Mouse (Mus musculus) intestine, embryonic 14.5 days (tissue): ENCODE data around the gene Rilpl1. TPM values are rescaled to one million over a fixed set of nuclear protein-coding genes. Genes with fewer than 3 reads are reported as not detected.

Experiments used
- ATAC-seq: fragments of 200-750 bp; cut with Nextera tagmentation; replicated peaks from 2 replicates; pipeline ENCODE4 v1.8.0; 2017; ENCODE audit warnings: low read depth, moderate number of reproducible peaks, moderate TSS enrichment, moderate library complexity; ENCODE audit not compliant: low FRiP score, low TSS enrichment
- DNase-seq: peaks from one replicate; pipeline ENCODE4 v3.0.0-alpha.2; 2018; ENCODE audit warnings: low spot score
- H3K27ac ChIP-seq: fragments of 300-500 bp; sonication (generic); 2 replicates; pipeline ENCODE4 v1.5.1; 2014; ENCODE audit warnings: low read depth, mild to moderate bottlenecking, control low read depth
- H3K27me3 ChIP-seq: fragments of 300-500 bp; sonication (generic); replicated peaks from 2 replicates; pipeline ENCODE4 v1.6.1; 2014; ENCODE audit warnings: low read length, control low read depth; ENCODE audit not compliant: control insufficient read depth, insufficient read depth
- H3K36me3 ChIP-seq: fragments of 300-500 bp; sonication (generic); 2 replicates; pipeline ENCODE4 v1.6.1; 2014; ENCODE audit warnings: low read length, control low read depth; ENCODE audit not compliant: control insufficient read depth, insufficient read depth
- H3K4me1 ChIP-seq: fragments of 300-500 bp; sonication (generic); replicated peaks from 2 replicates; pipeline ENCODE4 v1.6.1; 2014; ENCODE audit warnings: low read length, control low read depth, mixed read lengths; ENCODE audit not compliant: control insufficient read depth, insufficient read depth
- H3K4me2 ChIP-seq: fragments of 300-500 bp; sonication (generic); 2 replicates; pipeline ENCODE4 v1.6.1; 2014; ENCODE audit warnings: low read length
- H3K4me3 ChIP-seq: fragments of 300-500 bp; sonication (generic); 2 replicates; pipeline ENCODE4 v1.5.1; 2014; ENCODE audit warnings: low read depth, low read length, control low read depth, mixed read lengths
- H3K9ac ChIP-seq: fragments of 300-500 bp; sonication (generic); 2 replicates; pipeline ENCODE4 v1.6.1; 2014; ENCODE audit warnings: mild to moderate bottlenecking, low read length
- H3K9me3 ChIP-seq: fragments of 300-500 bp; sonication (generic); 2 replicates; pipeline ENCODE4 v1.6.1; 2016; ENCODE audit warnings: low read length, control low read depth; ENCODE audit not compliant: control insufficient read depth
- whole genome bisulfite sequencing: fragments of 180-500 bp; shearing (Covaris S2); extraction: QIAGEN DNeasy Blood & Tissue Kit; methylation state at CpG from one replicate; pipeline ENCODE4 v1.1.7; 2014; 5-methylcytosine and 5-hydroxymethylcytosine counted together
- polyA plus RNA-seq: library from polyadenylated mRNA; unstranded; fragments of >200 nt; fragmentation: Nextera tagmentation; extraction: Ambion mirVana; gene quantifications from 2 replicates; pipeline ENCODE4 v1.2.1, GENCODE M21; 2014

Gene Rilpl1
- polyA plus RNA-seq, 1 experiment from 2014 or later: 14.9 TPM

DNA sequence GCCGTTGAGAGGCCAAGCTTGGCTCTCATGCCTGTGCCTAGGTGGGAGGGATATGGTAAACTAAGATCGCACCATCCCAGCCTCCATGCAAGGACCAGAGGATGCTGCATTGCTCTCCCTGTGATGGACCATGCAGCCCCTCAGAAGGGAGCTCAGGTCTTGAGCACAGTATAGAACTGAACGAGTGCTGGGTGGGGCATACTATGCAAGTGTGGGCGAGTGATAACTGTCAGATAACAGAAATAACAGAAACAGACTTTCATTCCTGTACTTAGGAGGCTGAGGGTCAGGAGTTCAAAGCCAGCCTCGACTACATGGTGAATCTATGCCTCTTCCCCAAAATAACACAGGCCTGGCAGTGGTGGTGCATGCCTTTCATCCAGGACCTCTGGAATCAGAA, 3.8 kb upstream of the Rilpl1 start:
- H3K27me3 ChIP-seq: no peaks in the 10 kb centered on the region
- H3K36me3 ChIP-seq: no peaks in the 10 kb centered on the region
- DNase-seq (no peak), ATAC-seq (no peak)
- no peak overlapping the region for H3K4me2 ChIP-seq
- H3K4me1 ChIP-seq: peaks cover 20% of the 10 kb centered on the region
- no peak overlapping the region for H3K4me3 ChIP-seq
- WGBS: 66% methylated on average over 5 of the region's 5 CpGs
- H3K9ac ChIP-seq: no peak overlapping the region
- H3K9me3 ChIP-seq: no peaks in the 10 kb centered on the region
- no peak overlapping the region for H3K27ac ChIP-seq

DNA sequence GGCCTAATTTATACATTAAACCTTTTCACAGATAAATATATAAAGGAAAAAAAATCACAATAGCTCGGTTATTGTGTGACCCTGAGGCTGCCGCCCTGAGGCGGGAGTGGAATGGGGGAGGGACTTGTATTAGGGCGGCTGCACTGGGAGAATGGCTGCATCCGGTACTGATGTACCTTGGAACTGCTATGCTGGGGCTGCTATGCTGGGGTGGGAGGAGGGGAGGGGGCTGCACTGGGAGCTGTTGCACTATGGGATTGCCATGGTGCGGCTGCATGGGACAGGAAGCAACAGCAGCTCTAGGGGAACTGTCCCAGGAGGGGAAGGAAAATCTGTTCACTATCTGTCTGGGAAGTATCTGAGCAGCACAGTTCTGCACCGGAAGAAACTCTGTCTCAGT, 1.3 kb upstream of the Rilpl1 start:
- no peak for ATAC-seq
- 17% methylated on average over 7 of the region's 7 CpGs for WGBS
- DNase-seq: no peak
- Histone ChIP-seq H3K27me3 (no peaks in the 10 kb centered on the region), H3K4me3 (no peak overlapping the region), H3K36me3 (no peaks in the 10 kb centered on the region), H3K4me1 (peaks cover 40% of the 10 kb centered on the region), H3K9me3 (no peaks in the 10 kb centered on the region), H3K9ac (no peak overlapping the region), H3K27ac (peak overlapping the region; percentile 77), H3K4me2 (peak overlapping the region; percentile 83; the same call in 1 of the 2 replicates)

DNA sequence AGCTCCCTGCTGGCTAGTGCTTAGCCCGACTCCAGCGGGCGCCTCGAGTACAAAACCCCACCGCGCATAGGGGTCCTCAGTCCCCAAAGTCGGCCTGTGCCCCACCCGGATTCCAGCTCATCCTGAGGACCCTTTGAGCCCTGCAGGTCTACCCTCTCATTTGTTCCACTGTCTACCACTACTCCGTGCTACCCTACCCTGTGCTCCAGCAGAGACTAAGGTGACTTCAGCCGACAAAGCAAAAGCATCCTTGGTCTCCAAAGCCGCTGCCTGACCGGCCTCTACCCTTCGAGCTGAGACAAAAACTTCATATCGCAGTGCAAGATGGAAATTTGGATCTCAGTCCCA, 366 bp upstream of the Rilpl1 start:
- 15% methylated on average over 14 of the region's 14 CpGs for WGBS
- peaks cover 37% of the 10 kb centered on the region for H3K4me1 ChIP-seq
- peak overlapping the region; percentile 77 for H3K27ac ChIP-seq
- no peak for DNase-seq
- H3K9me3 ChIP-seq: no peaks in the 10 kb centered on the region
- H3K9ac ChIP-seq: peak overlapping the region; percentile 69
- H3K36me3 ChIP-seq: no peaks in the 10 kb centered on the region
- H3K4me2 ChIP-seq: peak overlapping the region; percentile 83
- no peaks in the 10 kb centered on the region for H3K27me3 ChIP-seq
- ATAC-seq: no peak
- H3K4me3 ChIP-seq: peak overlapping the region; percentile 79

DNA sequence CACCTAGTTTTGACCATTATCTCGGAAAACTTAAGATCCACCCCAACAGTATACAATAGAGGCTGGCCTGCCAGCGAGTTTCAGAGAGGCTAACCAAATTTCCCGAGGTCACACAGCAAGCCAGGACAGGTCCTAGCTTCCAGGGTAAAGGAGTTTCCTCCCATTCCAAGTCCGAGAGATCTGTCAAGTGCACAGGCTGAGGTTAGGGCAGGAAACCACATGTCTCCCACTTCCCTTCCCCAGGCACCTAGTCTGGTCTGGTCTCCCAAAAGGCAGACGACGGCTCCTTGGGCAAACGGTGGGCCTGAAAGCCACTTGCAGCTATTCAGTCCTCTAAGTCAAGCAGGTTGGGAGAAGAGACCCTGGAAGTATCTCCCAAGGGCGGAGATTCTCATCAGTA, 1.5 kb downstream of the Rilpl1 start:
- DNase-seq (no peak), ATAC-seq (no peak)
- H3K36me3 ChIP-seq: 0 out of 2 replicates have a peak, but pooled peaks cover 5% of the 10 kb centered on the region
- no peaks in the 10 kb centered on the region for H3K9me3 ChIP-seq
- H3K27ac ChIP-seq: peak overlapping the region; percentile 54; the same call in 1 of the 2 replicates
- H3K9ac ChIP-seq: no peak overlapping the region
- peaks cover 35% of the 10 kb centered on the region for H3K4me1 ChIP-seq
- 42% methylated on average over 8 of the region's 8 CpGs for WGBS
- H3K4me3 ChIP-seq: peak overlapping the region; percentile 79
- no peaks in the 10 kb centered on the region for H3K27me3 ChIP-seq
- H3K4me2 ChIP-seq: peak overlapping the region; percentile 83

DNA sequence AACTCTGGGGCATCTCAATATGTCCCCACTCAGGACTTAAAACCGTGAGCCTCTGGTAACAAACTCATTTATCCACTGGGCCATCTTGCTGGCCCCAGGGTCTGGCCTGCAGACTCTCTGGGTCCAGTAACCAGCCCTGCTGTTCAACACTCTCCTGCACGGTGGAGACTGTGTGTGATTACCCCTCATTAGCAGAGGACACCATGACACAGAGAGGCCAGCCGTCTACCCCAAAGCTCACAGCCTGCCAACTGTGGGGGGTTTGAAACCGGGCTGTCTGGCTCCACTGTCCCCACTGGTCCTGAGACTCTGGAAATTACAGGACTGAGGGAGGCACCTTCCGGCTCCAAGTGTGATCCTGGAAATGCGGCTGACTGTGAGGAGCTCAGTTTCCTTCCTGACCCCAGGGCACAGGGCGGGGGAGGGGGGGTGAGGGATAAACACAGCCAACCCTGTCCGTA, 2.0 kb downstream of the Rilpl1 start:
- H3K4me2 ChIP-seq: peak overlapping the region; percentile 83
- peaks cover 35% of the 10 kb centered on the region for H3K4me1 ChIP-seq
- peak overlapping the region; percentile 54; the same call in 1 of the 2 replicates for H3K27ac ChIP-seq
- H3K27me3 ChIP-seq: no peaks in the 10 kb centered on the region
- ATAC-seq (no peak), DNase-seq (no peak)
- peak overlapping the region; percentile 31 for H3K9ac ChIP-seq
- 12% methylated on average over 8 of the region's 8 CpGs for WGBS
- no peaks in the 10 kb centered on the region for H3K9me3 ChIP-seq
- peak overlapping the region; percentile 79 for H3K4me3 ChIP-seq
- H3K36me3 ChIP-seq: 0 out of 2 replicates have a peak, but pooled peaks cover 10% of the 10 kb centered on the region

DNA sequence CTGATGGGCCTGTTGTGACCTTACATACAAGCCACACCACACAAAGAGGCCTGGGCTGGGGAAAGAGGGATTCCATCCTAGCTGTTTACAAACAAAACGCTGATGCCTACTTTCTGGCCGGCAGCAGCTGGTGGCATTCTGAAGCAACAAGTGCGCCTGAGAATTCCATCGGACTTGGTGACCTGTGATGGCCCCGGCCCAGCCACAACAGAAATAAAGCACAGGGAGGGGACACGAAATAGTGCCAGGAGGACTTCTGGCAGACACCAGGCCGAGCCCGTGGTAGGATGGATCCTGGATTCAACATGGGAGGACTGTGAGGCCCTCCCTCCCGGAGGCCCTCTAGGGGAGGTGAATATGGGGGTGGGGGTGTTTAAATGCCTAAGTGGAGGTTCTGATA, 2.4 kb downstream of the Rilpl1 start:
- 0 out of 2 replicates have a peak, but pooled peaks cover 10% of the 10 kb centered on the region for H3K36me3 ChIP-seq
- H3K9ac ChIP-seq: peak overlapping the region; percentile 31
- peak overlapping the region; percentile 83 for H3K4me2 ChIP-seq
- DNase-seq (no peak), ATAC-seq (no peak)
- no peaks in the 10 kb centered on the region for H3K9me3 ChIP-seq
- peaks cover 35% of the 10 kb centered on the region for H3K4me1 ChIP-seq
- 14% methylated on average over 9 of the region's 9 CpGs for WGBS
- peak overlapping the region; percentile 54; the same call in 1 of the 2 replicates for H3K27ac ChIP-seq
- peak overlapping the region; percentile 79 for H3K4me3 ChIP-seq
- no peaks in the 10 kb centered on the region for H3K27me3 ChIP-seq

DNA sequence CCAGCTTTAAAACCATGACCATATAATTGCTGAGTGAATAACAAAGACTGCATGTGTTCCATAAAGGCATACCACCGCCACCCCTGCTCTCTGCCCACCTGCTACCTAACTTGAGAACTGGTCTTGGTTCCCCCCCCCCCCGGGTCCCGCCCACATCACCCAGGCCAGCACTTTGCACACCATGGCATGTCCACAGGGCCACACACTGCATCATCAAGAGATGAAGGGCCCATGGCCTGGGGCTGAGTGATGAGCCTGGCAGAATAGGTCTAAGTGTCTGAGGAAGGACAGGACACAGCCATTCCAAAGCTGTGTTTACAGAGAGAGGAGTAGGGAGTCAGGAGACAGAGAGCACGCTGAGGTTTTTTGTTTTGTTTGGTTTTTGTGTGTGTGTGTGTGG, 2.8 kb downstream of the Rilpl1 start:
- Histone ChIP-seq H3K27ac (0 out of 2 replicates have a peak overlapping the region, but pooled peaks have one; percentile 54), H3K27me3 (no peaks in the 10 kb centered on the region), H3K4me3 (peak overlapping the region; percentile 79), H3K9me3 (no peaks in the 10 kb centered on the region), H3K9ac (peak overlapping the region; percentile 31), H3K36me3 (0 out of 2 replicates have a peak, but pooled peaks cover 10% of the 10 kb centered on the region), H3K4me2 (peak overlapping the region; percentile 83), H3K4me1 (peaks cover 35% of the 10 kb centered on the region)
- 53% methylated on average over 4 of the region's 4 CpGs for WGBS
- DNase-seq (no peak), ATAC-seq (no peak)

DNA sequence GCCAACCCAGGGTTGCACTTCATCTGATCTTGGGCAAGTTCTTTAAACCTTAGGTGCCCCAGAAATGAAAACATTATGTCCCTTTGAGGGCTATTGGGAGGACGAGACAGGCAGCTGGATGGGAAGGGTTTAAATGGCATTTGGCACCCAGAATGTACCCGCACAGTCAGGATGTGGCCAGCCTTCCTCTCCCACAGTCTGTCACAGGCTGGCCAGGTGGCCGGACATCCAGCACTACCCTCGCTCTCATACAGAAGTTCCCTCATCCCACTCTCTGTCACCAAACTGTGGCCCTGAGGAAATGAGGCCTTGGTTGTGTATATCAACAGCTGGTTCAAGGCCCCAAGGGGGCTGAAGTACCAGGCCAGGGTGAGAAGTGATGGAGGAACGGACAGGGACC, 6.2 kb downstream of the Rilpl1 start:
- Histone ChIP-seq H3K36me3 (peaks cover 20% of the 10 kb centered on the region; the same call in 1 of the 2 replicates), H3K4me2 (no peak overlapping the region), H3K4me1 (peaks cover 20% of the 10 kb centered on the region), H3K9me3 (no peaks in the 10 kb centered on the region), H3K4me3 (no peak overlapping the region), H3K9ac (no peak overlapping the region), H3K27me3 (no peaks in the 10 kb centered on the region), H3K27ac (no peak overlapping the region)
- ATAC-seq (no peak), DNase-seq (no peak)
- 90% methylated on average over 5 of the region's 5 CpGs for WGBS

DNA sequence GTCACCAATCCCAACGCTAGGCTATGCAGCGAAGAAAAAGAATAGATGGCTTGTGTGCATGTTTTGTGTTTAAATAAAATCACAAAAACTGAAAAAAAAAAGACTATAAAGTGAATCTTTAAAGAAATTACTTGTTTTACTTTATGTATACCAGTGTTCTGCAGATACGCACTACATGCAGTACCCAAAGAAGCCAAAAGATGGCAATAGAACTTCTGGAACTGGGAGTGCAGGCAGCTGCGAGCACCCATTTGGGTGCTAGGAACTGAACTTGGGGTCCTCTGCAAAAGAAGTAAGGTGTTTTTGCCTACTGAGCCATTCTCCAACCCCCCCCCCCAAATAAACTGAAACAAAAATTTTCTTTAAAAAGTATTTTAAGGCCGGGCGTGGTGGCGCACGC, 8.2 kb downstream of the Rilpl1 start:
- Histone ChIP-seq H3K27me3 (no peaks in the 10 kb centered on the region), H3K9ac (no peak overlapping the region), H3K27ac (no peak overlapping the region), H3K36me3 (peaks cover 23% of the 10 kb centered on the region; the same call in 1 of the 2 replicates), H3K9me3 (no peaks in the 10 kb centered on the region), H3K4me1 (peaks cover 1% of the 10 kb centered on the region; the same call in 1 of the 2 replicates), H3K4me3 (no peak overlapping the region), H3K4me2 (no peak overlapping the region)
- whole genome bisulfite sequencing: 94% methylated on average over 8 of the region's 8 CpGs
- no peak for ATAC-seq
- DNase-seq: no peak
